Mouse (Mus musculus): Measurements from ENCODE around the gene Mphosph10. TPM values are rescaled to one million over a fixed set of nuclear protein-coding genes. Genes with fewer than 3 reads are reported as not detected.

Mphosph10 gene
- polyA plus RNA-seq, 1 experiment = 8.4 TPM

- Histone ChIP-seq H3K4me3 (no peak overlapping the region), H3K79me2 (ENCODE audit: control insufficient read depth, insufficient read depth) (no peaks in the 10 kb centered on the region), H3K4me2 (ENCODE audit: low read depth) (no peak overlapping the region), H3ac (ENCODE audit: control insufficient read depth, insufficient read length) (no peak overlapping the region), H3K36me3 (ENCODE audit: control insufficient read depth, insufficient read depth) (no peaks in the 10 kb centered on the region), H3K27me3 (ENCODE audit: control insufficient read depth, insufficient read depth, insufficient read length) (no peaks in the 10 kb centered on the region)
- no peak for TF ChIP-seq MYOD1 (IDR thresholded peaks at IDR 0.05; ENCODE audit: control insufficient read depth in 1 of 3, insufficient read length in 2 of 3, low read depth in 2 of 3)
Measured at GRCm38 (mm10) chr7:64403989-64404388, 11.9 kb upstream of the Mphosph10 start.

GRCm38 (mm10) chr7:64402452-64402851, 10.4 kb upstream of the Mphosph10 start:
- Histone ChIP-seq H3K27me3 (ENCODE audit: control insufficient read depth, insufficient read depth, insufficient read length) (no peaks in the 10 kb centered on the region), H3K36me3 (ENCODE audit: control insufficient read depth, insufficient read depth) (no peaks in the 10 kb centered on the region), H3K79me2 (ENCODE audit: control insufficient read depth, insufficient read depth) (no peaks in the 10 kb centered on the region), H3ac (ENCODE audit: control insufficient read depth, insufficient read length) (no peak overlapping the region), H3K4me3 (no peak overlapping the region), H3K4me2 (ENCODE audit: low read depth) (no peak overlapping the region)
- TF ChIP-seq E2F4 (IDR thresholded peaks at IDR 0.05; ENCODE audit: insufficient read depth) (no peak), MYOG (IDR thresholded peaks at IDR 0.05; ENCODE audit: control insufficient read depth in 1 of 3, insufficient read depth in 1 of 3, insufficient read length in 2 of 3, low read depth in 2 of 3) (no peak), CEBPB (IDR thresholded peaks at IDR 0.05; ENCODE audit: insufficient read depth, poor library complexity, severe bottlenecking) (no peak), TCF3 (IDR thresholded peaks at IDR 0.05; ENCODE audit: insufficient read length, low read depth) (no peak), USF1 (IDR thresholded peaks at IDR 0.05; ENCODE audit: low read depth) (no peak), TCF12 (IDR thresholded peaks at IDR 0.05; ENCODE audit: insufficient read depth, poor library complexity, severe bottlenecking) (no peak), MYOD1 (IDR thresholded peaks at IDR 0.05; ENCODE audit: control insufficient read depth in 1 of 3, insufficient read length in 2 of 3, low read depth in 2 of 3) (no peak), SRF (IDR thresholded peaks at IDR 0.05; ENCODE audit: control insufficient read depth, insufficient read length, low read depth) (no peak)

DNA sequence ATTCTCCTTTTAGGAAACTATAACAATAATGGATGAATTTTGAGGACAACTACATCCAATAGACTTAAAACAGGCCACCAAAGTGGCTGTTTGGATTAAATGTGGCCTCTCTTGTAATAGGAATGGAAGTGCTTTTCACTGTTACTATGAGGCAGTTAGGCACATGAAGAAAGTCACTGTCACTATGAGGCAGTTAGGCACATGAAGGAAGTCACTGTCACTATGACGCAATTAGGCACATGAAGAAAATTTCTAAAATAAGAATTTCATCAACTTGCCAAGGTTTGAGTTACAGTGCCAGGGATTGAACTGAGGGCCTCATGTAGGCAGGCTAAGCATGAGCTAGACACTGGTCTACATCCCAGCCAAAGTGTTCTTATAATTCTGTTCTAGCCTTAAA, 8.7 kb upstream of the Mphosph10 start:
- Histone ChIP-seq H3K36me3 (ENCODE audit: control insufficient read depth, insufficient read depth) (no peaks in the 10 kb centered on the region), H3K27me3 (ENCODE audit: control insufficient read depth, insufficient read depth, insufficient read length) (no peaks in the 10 kb centered on the region), H3K79me2 (ENCODE audit: control insufficient read depth, insufficient read depth) (no peaks in the 10 kb centered on the region), H3ac (ENCODE audit: control insufficient read depth, insufficient read length) (no peak overlapping the region), H3K4me2 (ENCODE audit: low read depth) (no peak overlapping the region), H3K4me3 (no peak overlapping the region)
- TF ChIP-seq USF1 (IDR thresholded peaks at IDR 0.05; ENCODE audit: low read depth) = no peak
- TF ChIP-seq TCF3 (IDR thresholded peaks at IDR 0.05; ENCODE audit: insufficient read length, low read depth) = no peak
- TF ChIP-seq POLR2AphosphoS2 (IDR thresholded peaks at IDR 0.05; ENCODE audit: insufficient read length, low read depth) = no peak
- TF ChIP-seq POLR2A (IDR thresholded peaks at IDR 0.05; ENCODE audit: insufficient read length, low read depth) = no peak
- no peak for TF ChIP-seq MAX (IDR thresholded peaks at IDR 0.05; ENCODE audit: low read depth)
- no peak for TF ChIP-seq E2F4 (IDR thresholded peaks at IDR 0.05; ENCODE audit: insufficient read depth)
- no peak for TF ChIP-seq SRF (IDR thresholded peaks at IDR 0.05; ENCODE audit: control insufficient read depth, insufficient read length, low read depth)
- no peak for TF ChIP-seq REST (IDR thresholded peaks at IDR 0.05; ENCODE audit: insufficient read depth, insufficient read length)
- TF ChIP-seq TCF12 (IDR thresholded peaks at IDR 0.05; ENCODE audit: insufficient read depth, poor library complexity, severe bottlenecking) = no peak
- TF ChIP-seq MYOD1 (IDR thresholded peaks at IDR 0.05; ENCODE audit: control insufficient read depth in 1 of 3, insufficient read length in 2 of 3, low read depth in 2 of 3) = no peak

GRCm38 (mm10) chr7:64392819-64393151, 717 bp upstream of the Mphosph10 start:
- Histone ChIP-seq H3ac (ENCODE audit: control insufficient read depth, insufficient read length) (peak overlapping the region; percentile 17), H3K79me2 (ENCODE audit: control insufficient read depth, insufficient read depth) (peaks cover 22% of the 10 kb centered on the region), H3K36me3 (ENCODE audit: control insufficient read depth, insufficient read depth) (peaks cover 20% of the 10 kb centered on the region), H3K4me3 (peak overlapping the region; percentile 95), H3K4me2 (ENCODE audit: low read depth) (peak overlapping the region; percentile 83), H3K27me3 (ENCODE audit: control insufficient read depth, insufficient read depth, insufficient read length) (no peaks in the 10 kb centered on the region)
- no peak for TF ChIP-seq MYOD1 (IDR thresholded peaks at IDR 0.05; ENCODE audit: control insufficient read depth in 1 of 3, insufficient read length in 2 of 3, low read depth in 2 of 3)
- no peak for TF ChIP-seq TCF12 (IDR thresholded peaks at IDR 0.05; ENCODE audit: insufficient read depth, poor library complexity, severe bottlenecking)
- TF ChIP-seq TCF3 (IDR thresholded peaks at IDR 0.05; ENCODE audit: insufficient read length, low read depth) = no peak
- TF ChIP-seq POLR2AphosphoS2 (IDR thresholded peaks at IDR 0.05; ENCODE audit: insufficient read length, low read depth) = no peak
- no peak for TF ChIP-seq E2F4 (IDR thresholded peaks at IDR 0.05; ENCODE audit: insufficient read depth)
- TF ChIP-seq USF1 (IDR thresholded peaks at IDR 0.05; ENCODE audit: low read depth) = no peak
- TF ChIP-seq CEBPB (IDR thresholded peaks at IDR 0.05; ENCODE audit: insufficient read depth, poor library complexity, severe bottlenecking) = no peak
- no peak for TF ChIP-seq MAX (IDR thresholded peaks at IDR 0.05; ENCODE audit: low read depth)
- TF ChIP-seq POLR2A (IDR thresholded peaks at IDR 0.05; ENCODE audit: insufficient read length, low read depth) = no peak
- TF ChIP-seq SRF (IDR thresholded peaks at IDR 0.05; ENCODE audit: control insufficient read depth, insufficient read length, low read depth) = no peak
- TF ChIP-seq REST (IDR thresholded peaks at IDR 0.05; ENCODE audit: insufficient read depth, insufficient read length) = no peak
- TF ChIP-seq MYOG (IDR thresholded peaks at IDR 0.05; ENCODE audit: control insufficient read depth in 1 of 3, insufficient read depth in 1 of 3, insufficient read length in 2 of 3, low read depth in 2 of 3) = no peak

DNA sequence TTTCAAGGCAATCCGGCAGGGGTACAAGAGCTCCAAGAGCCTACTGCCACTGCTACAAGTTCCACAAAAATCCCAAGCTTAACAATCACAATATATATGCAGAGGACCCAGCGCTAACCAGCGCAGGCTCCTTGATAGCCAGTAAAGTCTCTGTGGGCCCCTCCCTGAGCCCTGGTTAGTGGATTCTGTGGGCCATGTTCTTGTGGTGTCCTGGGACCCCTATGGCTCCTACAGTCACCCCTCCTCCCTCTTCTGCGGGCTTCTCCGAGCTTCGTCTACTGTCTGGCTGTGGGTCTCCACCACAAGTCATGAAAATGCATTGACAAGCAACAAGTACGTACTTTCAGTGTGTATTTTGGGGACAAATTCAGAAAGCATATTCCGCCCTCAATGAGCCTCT, 589 bp downstream of the Mphosph10 start:
- peaks cover 32% of the 10 kb centered on the region for H3K36me3 ChIP-seq (ENCODE audit: control insufficient read depth, insufficient read depth)
- peak overlapping the region; percentile 91 for H3K4me2 ChIP-seq (ENCODE audit: low read depth)
- TF ChIP-seq POLR2A (IDR thresholded peaks at IDR 0.05; ENCODE audit: insufficient read length, low read depth) (no peak), USF1 (IDR thresholded peaks at IDR 0.05; ENCODE audit: low read depth) (no peak), MYOG (IDR thresholded peaks at IDR 0.05; ENCODE audit: control insufficient read depth in 1 of 3, insufficient read depth in 1 of 3, insufficient read length in 2 of 3, low read depth in 2 of 3) (no peak), TCF12 (IDR thresholded peaks at IDR 0.05; ENCODE audit: insufficient read depth, poor library complexity, severe bottlenecking) (no peak), MAX (IDR thresholded peaks at IDR 0.05; ENCODE audit: low read depth) (no peak), CEBPB (IDR thresholded peaks at IDR 0.05; ENCODE audit: insufficient read depth, poor library complexity, severe bottlenecking) (no peak), SRF (IDR thresholded peaks at IDR 0.05; ENCODE audit: control insufficient read depth, insufficient read length, low read depth) (no peak), TCF3 (IDR thresholded peaks at IDR 0.05; ENCODE audit: insufficient read length, low read depth) (no peak), REST (IDR thresholded peaks at IDR 0.05; ENCODE audit: insufficient read depth, insufficient read length) (no peak), E2F4 (IDR thresholded peaks at IDR 0.05; ENCODE audit: insufficient read depth) (no peak), MYOD1 (IDR thresholded peaks at IDR 0.05; ENCODE audit: control insufficient read depth in 1 of 3, insufficient read length in 2 of 3, low read depth in 2 of 3) (no peak), POLR2AphosphoS2 (IDR thresholded peaks at IDR 0.05; ENCODE audit: insufficient read length, low read depth) (no peak)
- peak overlapping the region; percentile 15 for H3ac ChIP-seq (ENCODE audit: control insufficient read depth, insufficient read length)
- no peaks in the 10 kb centered on the region for H3K27me3 ChIP-seq (ENCODE audit: control insufficient read depth, insufficient read depth, insufficient read length)
- H3K4me3 ChIP-seq = peak overlapping the region; percentile 95
- peaks cover 22% of the 10 kb centered on the region for H3K79me2 ChIP-seq (ENCODE audit: control insufficient read depth, insufficient read depth)

All from myocyte (in vitro differentiated cells).